Mouse (Mus musculus): ENCODE measurements around the gene Naa40. TPM values are rescaled to one million over a fixed set of nuclear protein-coding genes. Genes with fewer than 3 reads are reported as not detected.

Gene Naa40
- polyA plus RNA-seq, 1 experiment from 2014 or later: 51.9 TPM

- Histone ChIP-seq H3K4me1 (ENCODE audit: control insufficient read depth, insufficient read depth, low read length) (peaks cover 7% of the 10 kb centered on the region; the same call in 1 of the 2 replicates), H3K4me3 (ENCODE audit: low read length) (no peak overlapping the region), H3K4me2 (ENCODE audit: low read depth, low read length) (no peak overlapping the region), H3K36me3 (ENCODE audit: control insufficient read depth, insufficient read depth, low read length) (peaks cover 21% of the 10 kb centered on the region), H3K9ac (ENCODE audit: low read depth, low read length) (no peak overlapping the region), H3K27ac (ENCODE audit: low read length) (no peak overlapping the region), H3K9me3 (ENCODE audit: control insufficient read depth, low read length) (no peaks in the 10 kb centered on the region), H3K27me3 (replicated peaks; ENCODE audit: control insufficient read depth, insufficient read depth, low read length) (no peaks in the 10 kb centered on the region)
- ATAC-seq: no peak
- 59% methylated on average over 7 of the region's 7 CpGs for WGBS
These were observed 35.2 kb upstream of the Naa40 start for GRCm38 (mm10) chr19:7276053-7276659.

GRCm38 (mm10) chr19:7275131-7275789, 34.3 kb upstream of the Naa40 start:
- no peak overlapping the region for H3K4me2 ChIP-seq (ENCODE audit: low read depth, low read length)
- no peak overlapping the region for H3K27ac ChIP-seq (ENCODE audit: low read length)
- H3K36me3 ChIP-seq (ENCODE audit: control insufficient read depth, insufficient read depth, low read length): peaks cover 26% of the 10 kb centered on the region
- WGBS: 42% methylated on average over 7 of the region's 7 CpGs
- no peaks in the 10 kb centered on the region for H3K27me3 ChIP-seq (replicated peaks; ENCODE audit: control insufficient read depth, insufficient read depth, low read length)
- H3K4me3 ChIP-seq (ENCODE audit: low read length): no peak overlapping the region
- H3K9me3 ChIP-seq (ENCODE audit: control insufficient read depth, low read length): no peaks in the 10 kb centered on the region
- ATAC-seq: no peak
- no peak overlapping the region for H3K9ac ChIP-seq (ENCODE audit: low read depth, low read length)
- peaks cover 11% of the 10 kb centered on the region; the same call in 1 of the 2 replicates for H3K4me1 ChIP-seq (ENCODE audit: control insufficient read depth, insufficient read depth, low read length)

- WGBS: 74% methylated on average over 13 of the region's 13 CpGs
- no peak overlapping the region for H3K27ac ChIP-seq (ENCODE audit: low read length)
- no peaks in the 10 kb centered on the region for H3K27me3 ChIP-seq (replicated peaks; ENCODE audit: control insufficient read depth, insufficient read depth, low read length)
- no peak for ATAC-seq
- H3K36me3 ChIP-seq (ENCODE audit: control insufficient read depth, insufficient read depth, low read length): peaks cover 26% of the 10 kb centered on the region
- no peak overlapping the region for H3K4me3 ChIP-seq (ENCODE audit: low read length)
- H3K9ac ChIP-seq (ENCODE audit: low read depth, low read length): 0 out of 2 replicates have a peak overlapping the region, but pooled peaks have one; percentile 1
- H3K9me3 ChIP-seq (ENCODE audit: control insufficient read depth, low read length): no peaks in the 10 kb centered on the region
- peaks cover 16% of the 10 kb centered on the region for H3K4me1 ChIP-seq (ENCODE audit: control insufficient read depth, insufficient read depth, low read length)
- H3K4me2 ChIP-seq (ENCODE audit: low read depth, low read length): no peak overlapping the region
These were observed 33.5 kb upstream of the Naa40 start for GRCm38 (mm10) chr19:7274326-7274990.

DNA sequence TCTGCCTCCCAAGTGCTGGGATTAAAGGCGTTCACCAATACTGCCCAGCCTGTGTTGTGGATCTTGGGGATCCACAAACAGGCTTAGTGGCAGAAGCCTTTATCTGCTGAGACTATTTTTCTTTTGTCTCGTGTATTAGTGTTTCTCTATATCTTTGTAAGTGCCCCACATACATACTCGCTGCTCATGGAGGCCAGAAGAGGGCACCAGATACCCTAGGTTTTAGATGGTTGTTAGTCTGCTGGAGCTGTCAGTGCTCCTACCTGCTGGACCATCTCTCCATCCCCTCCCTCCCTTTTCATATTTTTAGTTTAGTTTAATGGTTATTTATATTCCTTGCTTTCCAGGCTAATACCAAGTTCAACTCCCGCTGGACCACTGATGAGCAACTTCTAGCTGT, 32.5 kb upstream of the Naa40 start:
- Histone ChIP-seq H3K4me2 (ENCODE audit: low read depth, low read length) (no peak overlapping the region), H3K4me1 (ENCODE audit: control insufficient read depth, insufficient read depth, low read length) (peaks cover 14% of the 10 kb centered on the region), H3K27ac (ENCODE audit: low read length) (no peak overlapping the region), H3K27me3 (replicated peaks; ENCODE audit: control insufficient read depth, insufficient read depth, low read length) (no peaks in the 10 kb centered on the region), H3K9me3 (ENCODE audit: control insufficient read depth, low read length) (no peaks in the 10 kb centered on the region), H3K9ac (ENCODE audit: low read depth, low read length) (no peak overlapping the region), H3K4me3 (ENCODE audit: low read length) (no peak overlapping the region), H3K36me3 (ENCODE audit: control insufficient read depth, insufficient read depth, low read length) (peaks cover 26% of the 10 kb centered on the region)
- WGBS: 94% methylated on average over 4 of the region's 4 CpGs
- ATAC-seq: no peak

DNA sequence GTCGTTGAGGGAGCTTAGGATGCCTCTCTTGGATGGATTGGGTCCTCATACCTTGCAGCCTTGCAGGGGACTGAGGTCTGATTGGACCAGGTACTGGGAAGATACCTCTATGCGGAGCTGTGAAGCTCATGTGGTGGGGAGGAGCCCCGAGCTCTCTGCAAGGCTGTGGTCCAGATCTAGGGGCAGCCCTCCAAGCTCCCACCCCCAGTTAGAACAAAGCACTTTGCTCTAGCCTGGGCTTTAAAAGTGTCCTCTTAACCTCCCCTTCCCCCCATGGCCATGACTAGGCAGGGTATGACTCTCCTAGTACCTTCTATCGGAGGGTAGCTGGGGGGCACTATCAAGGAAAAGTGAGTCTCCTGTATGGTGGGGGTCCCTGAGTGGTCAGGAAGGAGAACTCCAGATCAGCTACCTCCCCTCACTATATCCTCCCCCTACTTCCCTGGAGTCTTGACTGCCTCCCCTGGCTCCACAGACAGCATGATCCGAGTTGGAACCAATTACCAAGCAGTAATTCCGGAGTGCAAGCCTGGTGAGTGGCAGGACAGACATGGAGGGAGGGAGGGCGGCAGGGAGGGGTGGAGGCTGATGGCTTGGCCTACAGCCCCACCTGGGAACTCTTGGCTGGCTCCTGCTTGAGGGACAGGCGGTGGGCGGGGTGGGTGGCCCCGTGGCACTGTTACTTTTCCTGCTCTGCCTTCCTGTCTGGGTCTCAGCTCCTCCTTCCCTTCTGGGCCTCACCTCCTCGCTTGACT, 28.5 kb upstream of the Naa40 start:
- H3K9ac ChIP-seq (ENCODE audit: low read depth, low read length): peak overlapping the region; percentile 87
- 18% methylated on average over 11 of the region's 11 CpGs for WGBS

DNA sequence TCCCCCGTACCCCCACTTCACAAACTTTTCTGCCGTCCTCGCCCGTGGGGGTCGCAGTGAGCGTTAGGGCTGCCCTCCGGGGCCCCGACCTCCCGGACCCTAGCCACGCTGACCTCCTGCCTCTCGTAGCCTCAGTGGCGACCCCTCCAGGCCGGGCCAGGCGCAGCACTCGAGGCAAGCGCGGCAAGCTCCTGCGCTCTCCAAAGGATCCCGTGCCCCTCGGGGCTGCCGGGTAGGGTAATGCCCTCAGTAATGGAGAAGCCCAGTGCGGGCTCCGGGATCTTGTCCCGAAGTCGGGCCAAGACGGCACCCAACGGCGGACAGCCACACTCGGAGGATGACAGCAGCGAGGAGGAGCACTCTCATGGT, 27.7 kb upstream of the Naa40 start:
- ATAC-seq: peak; percentile 24
- Histone ChIP-seq H3K4me3 (ENCODE audit: low read length) (peak overlapping the region; percentile 76), H3K36me3 (ENCODE audit: control insufficient read depth, insufficient read depth, low read length) (peaks cover 11% of the 10 kb centered on the region), H3K9ac (ENCODE audit: low read depth, low read length) (peak overlapping the region; percentile 87), H3K4me1 (ENCODE audit: control insufficient read depth, insufficient read depth, low read length) (peaks cover 49% of the 10 kb centered on the region), H3K4me2 (ENCODE audit: low read depth, low read length) (peak overlapping the region; percentile 92), H3K9me3 (ENCODE audit: control insufficient read depth, low read length) (no peaks in the 10 kb centered on the region), H3K27me3 (replicated peaks; ENCODE audit: control insufficient read depth, insufficient read depth, low read length) (no peaks in the 10 kb centered on the region), H3K27ac (ENCODE audit: low read length) (peak overlapping the region; percentile 83)
- 0% methylated on average over 30 of the region's 30 CpGs for WGBS

More for the DNA sequence above, 28.5 kb upstream of the Naa40 start:
- Histone ChIP-seq H3K27me3 (replicated peaks; ENCODE audit: control insufficient read depth, insufficient read depth, low read length) (no peaks in the 10 kb centered on the region), H3K36me3 (ENCODE audit: control insufficient read depth, insufficient read depth, low read length) (peaks cover 16% of the 10 kb centered on the region), H3K9me3 (ENCODE audit: control insufficient read depth, low read length) (no peaks in the 10 kb centered on the region), H3K27ac (ENCODE audit: low read length) (no peak overlapping the region), H3K4me2 (ENCODE audit: low read depth, low read length) (peak overlapping the region; percentile 92), H3K4me3 (ENCODE audit: low read length) (peak overlapping the region; percentile 76), H3K4me1 (ENCODE audit: control insufficient read depth, insufficient read depth, low read length) (peaks cover 45% of the 10 kb centered on the region)
- no peak for ATAC-seq

GRCm38 (mm10) chr19:7267781-7268721, 27.1 kb upstream of the Naa40 start:
- Histone ChIP-seq H3K9ac (ENCODE audit: low read depth, low read length) (peak overlapping the region; percentile 87), H3K4me2 (ENCODE audit: low read depth, low read length) (peak overlapping the region; percentile 92), H3K4me1 (ENCODE audit: control insufficient read depth, insufficient read depth, low read length) (peaks cover 49% of the 10 kb centered on the region), H3K36me3 (ENCODE audit: control insufficient read depth, insufficient read depth, low read length) (0 out of 2 replicates have a peak, but pooled peaks cover 8% of the 10 kb centered on the region), H3K27me3 (replicated peaks; ENCODE audit: control insufficient read depth, insufficient read depth, low read length) (no peaks in the 10 kb centered on the region), H3K9me3 (ENCODE audit: control insufficient read depth, low read length) (no peaks in the 10 kb centered on the region), H3K4me3 (ENCODE audit: low read length) (peak overlapping the region; percentile 76), H3K27ac (ENCODE audit: low read length) (peak overlapping the region; percentile 83)
- ATAC-seq: peak; percentile 61
- WGBS: under 1% methylated on average over 82 of the region's 97 CpGs

DNA sequence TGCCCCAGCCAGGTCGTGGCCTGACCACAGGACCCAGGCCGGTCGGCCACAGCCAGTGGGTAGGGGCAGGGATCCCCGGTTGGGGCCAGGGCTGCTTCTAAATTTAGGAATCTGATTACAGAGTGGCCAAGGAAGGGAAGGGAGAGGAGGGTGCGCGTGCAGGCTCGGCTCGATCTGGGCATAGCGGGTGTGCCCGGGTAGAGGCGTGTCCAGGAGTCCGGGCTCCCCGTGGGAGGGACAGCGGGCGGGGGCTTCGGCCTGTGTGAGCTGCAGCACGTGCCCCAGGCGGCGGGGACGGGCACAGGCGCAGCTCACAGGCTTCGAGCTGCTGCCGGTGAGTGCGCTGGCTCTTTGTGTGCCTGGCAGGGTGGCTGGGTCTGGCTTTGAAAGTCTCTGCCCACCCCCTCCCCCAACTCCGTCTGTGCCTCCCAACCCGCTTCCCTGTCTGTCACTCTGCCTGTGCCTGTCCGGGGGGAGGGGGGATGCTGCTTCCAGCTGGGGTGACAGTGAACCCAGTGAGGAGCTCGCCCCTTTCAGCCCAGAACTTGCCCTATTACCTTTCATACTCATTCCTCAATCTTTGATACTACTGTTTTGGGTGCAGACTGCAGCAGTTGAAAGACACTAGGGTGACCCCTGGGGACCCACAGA, 26.2 kb upstream of the Naa40 start, which contains the start of gene Rcor2:
Gene Rcor2 (plus strand): TSS at position 235 of the 651 bp plus-strand sequence.
- H3K4me2 ChIP-seq (ENCODE audit: low read depth, low read length): peak within 1 kb of the TSS; percentile 92
- H3K27ac ChIP-seq (ENCODE audit: low read length): peak within 1 kb of the TSS; percentile 83
- peak within 1 kb of the TSS; percentile 76 for H3K4me3 ChIP-seq (ENCODE audit: low read length)
- no peaks in the 10 kb centered on the region for H3K27me3 ChIP-seq (replicated peaks; ENCODE audit: control insufficient read depth, insufficient read depth, low read length)
- peak within 1 kb of the TSS; percentile 87 for H3K9ac ChIP-seq (ENCODE audit: low read depth, low read length)
- peak; percentile 36 for ATAC-seq
- peaks cover 49% of the 10 kb centered on the region for H3K4me1 ChIP-seq (ENCODE audit: control insufficient read depth, insufficient read depth, low read length)
- H3K36me3 ChIP-seq (ENCODE audit: control insufficient read depth, insufficient read depth, low read length): 0 out of 2 replicates have a peak, but pooled peaks cover 8% of the 10 kb centered on the region
- 5% methylated on average over 28 of the region's 28 CpGs for WGBS
- no peaks in the 10 kb centered on the region for H3K9me3 ChIP-seq (ENCODE audit: control insufficient read depth, low read length)

Data from intestine, embryonic 16.5 days (tissue).